Mouse (Mus musculus) erythroblast, embryonic 14.5 days (primary cell): ENCODE measurements around the gene Eif3d.

Experiments
- GATA1 ChIP-seq: IDR thresholded peaks from 2 replicates; pipeline ENCODE4 v1.6.1; 2012; ENCODE audit warnings: low read length, inconsistent platforms, mixed read lengths
- TAL1 ChIP-seq: IDR thresholded peaks from 3 replicates; pipeline ENCODE4 v1.6.1; 2012; ENCODE audit warnings: low read length, inconsistent platforms, mixed read lengths

GRCm38 (mm10) chr15:77974165-77974841 lies 3.7 kb upstream of the Eif3d start:
- TF ChIP-seq GATA1 (peak; percentile 66), TAL1 (peak; percentile 48)
